In the genomic region with DNA sequence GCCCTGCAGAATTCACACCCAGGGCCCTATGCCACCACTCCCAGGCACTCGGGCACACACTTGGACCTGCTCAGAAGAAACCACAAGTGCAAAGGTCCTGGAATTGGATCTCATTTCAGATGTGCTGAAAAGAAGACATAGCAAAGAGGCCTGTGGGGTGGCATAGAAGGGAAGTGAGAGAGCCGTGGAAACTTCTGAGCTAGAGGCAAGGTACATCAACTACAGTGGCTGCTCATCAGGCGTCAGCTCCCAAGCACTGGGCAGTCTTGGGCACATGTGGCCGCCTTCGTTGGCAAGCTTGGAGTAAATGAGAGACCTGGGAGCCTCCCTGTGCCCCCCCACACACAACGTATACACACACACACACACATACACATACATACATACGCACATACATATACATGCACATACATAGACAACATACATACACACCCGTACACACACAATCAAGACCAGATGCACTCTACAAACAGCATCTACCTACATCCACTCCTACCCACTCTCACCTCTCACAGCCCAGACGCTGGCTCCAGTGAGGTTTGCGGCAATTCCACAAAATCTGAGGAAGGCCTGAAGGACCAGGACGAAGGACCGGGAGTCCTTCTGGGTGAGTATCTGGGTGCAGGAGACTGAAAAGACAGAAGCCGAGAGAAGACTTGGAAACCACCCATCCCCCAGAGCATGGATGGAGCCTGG, we compare ENCODE assay signal across 8 mouse cellular contexts. TPM values are rescaled to one million over a fixed set of nuclear protein-coding genes. Genes with fewer than 3 reads are reported as not detected.
DNase-seq lines count a peak whose midpoint lies in the region; ATAC-seq and TF ChIP-seq lines count a peak whose summit lies in the region.

A gene (minus strand): TSS at position 631 of the 696 bp plus-strand sequence.

- H3K36me3 ChIP-seq in lung, postnatal 0 days (ENCODE audit: insufficient read depth, low read length) = no peaks in the 10 kb centered on the region
- H3K36me3 ChIP-seq in intestine, embryonic 16.5 days (ENCODE audit: control insufficient read depth, insufficient read depth, low read length) = no peaks in the 10 kb centered on the region
- H3K36me3 ChIP-seq in neural tube, embryonic 15.5 days = no peaks in the 10 kb centered on the region

- no peak for TF ChIP-seq CTCF in cerebellum, adult 2 months (IDR thresholded peaks at IDR 0.05; ENCODE audit: borderline replicate concordance, insufficient read depth, low read depth, low read length)
- no peak for TF ChIP-seq CTCF in lung, postnatal 0 days (IDR thresholded peaks at IDR 0.05)

- no peak for TF ChIP-seq POLR2A in cerebellum, adult 2 months (IDR thresholded peaks at IDR 0.05; ENCODE audit: borderline replicate concordance, insufficient read depth, low read length)

- peak in 1 of 2 experiments; percentile 20 for DNase-seq in cerebellum, adult 2 months
- DNase-seq in cerebellum, postnatal 10 days = no peak
- DNase-seq in lung, postnatal 0 days (ENCODE audit: low spot score) = no peak
- DNase-seq in lung, postnatal 10 days = no peak
- DNase-seq in gastrocnemius, postnatal 10 days = no peak
- DNase-seq in testis, postnatal 14 days (ENCODE audit: low spot score) = no peak

- no peaks in the 10 kb centered on the region for H3K9me3 ChIP-seq in lung, postnatal 0 days (ENCODE audit: low read length)
- no peaks in the 10 kb centered on the region for H3K9me3 ChIP-seq in intestine, embryonic 16.5 days (ENCODE audit: control insufficient read depth, low read length)
- H3K9me3 ChIP-seq in neural tube, embryonic 15.5 days (replicated peaks) = no peaks in the 10 kb centered on the region

- H3K27me3 ChIP-seq in cerebellum, adult 2 months (ENCODE audit: control insufficient read depth, insufficient read depth, low read length) = no peaks in the 10 kb centered on the region
- H3K27me3 ChIP-seq in lung, postnatal 0 days (replicated peaks; ENCODE audit: insufficient read depth, low read length) = no peaks in the 10 kb centered on the region
- H3K27me3 ChIP-seq in intestine, embryonic 16.5 days (replicated peaks; ENCODE audit: control insufficient read depth, insufficient read depth, low read length) = no peaks in the 10 kb centered on the region
- no peaks in the 10 kb centered on the region for H3K27me3 ChIP-seq in neural tube, embryonic 15.5 days (replicated peaks)

- H3K4me3 ChIP-seq in cerebellum, adult 2 months (replicated peaks; ENCODE audit: insufficient read depth, low read depth, low read length) = peak within 1 kb of the TSS; percentile 60
- peak within 1 kb of the TSS; percentile 21 for H3K4me3 ChIP-seq in lung, postnatal 0 days (ENCODE audit: low read depth, low read length)
- H3K4me3 ChIP-seq in intestine, embryonic 16.5 days (ENCODE audit: low read length) = peak within 1 kb of the TSS; percentile 55
- H3K4me3 ChIP-seq in neural tube, embryonic 15.5 days (replicated peaks) = peak within 1 kb of the TSS; percentile 45

- H3K4me1 ChIP-seq in cerebellum, adult 2 months (ENCODE audit: control insufficient read depth, insufficient read depth, low read length) = 0 out of 2 replicates have a peak, but pooled peaks cover 2% of the 10 kb centered on the region
- no peaks in the 10 kb centered on the region for H3K4me1 ChIP-seq in lung, postnatal 0 days (ENCODE audit: insufficient read depth, low read depth, low read length)
- no peaks in the 10 kb centered on the region; the same call in 1 of the 2 replicates for H3K4me1 ChIP-seq in intestine, embryonic 16.5 days (ENCODE audit: control insufficient read depth, insufficient read depth, low read length)
- H3K4me1 ChIP-seq in neural tube, embryonic 15.5 days = peaks cover 18% of the 10 kb centered on the region

- peak within 1 kb of the TSS; percentile 54 for H3K4me2 ChIP-seq in lung, postnatal 0 days (replicated peaks; ENCODE audit: low read depth, low read length)
- peak within 1 kb of the TSS; percentile 83 for H3K4me2 ChIP-seq in intestine, embryonic 16.5 days (ENCODE audit: low read depth, low read length)
- H3K4me2 ChIP-seq in neural tube, embryonic 15.5 days = peak within 1 kb of the TSS; percentile 67

- H3K27ac ChIP-seq in cerebellum, adult 2 months (ENCODE audit: insufficient read depth, low read length) = peak within 1 kb of the TSS; percentile 83
- H3K27ac ChIP-seq in lung, postnatal 0 days (ENCODE audit: low read length) = peak within 1 kb of the TSS; percentile 72
- H3K27ac ChIP-seq in intestine, embryonic 16.5 days (ENCODE audit: low read length) = peak within 1 kb of the TSS; percentile 95
- H3K27ac ChIP-seq in neural tube, embryonic 15.5 days (replicated peaks) = peak within 1 kb of the TSS; percentile 96

- 0 out of 2 replicates have a peak within 1 kb of the TSS, but pooled peaks have one; percentile 21 for H3K9ac ChIP-seq in lung, postnatal 0 days (replicated peaks; ENCODE audit: low read depth)
- H3K9ac ChIP-seq in intestine, embryonic 16.5 days (ENCODE audit: low read depth, low read length) = peak within 1 kb of the TSS; percentile 81
- peak within 1 kb of the TSS; percentile 52 for H3K9ac ChIP-seq in neural tube, embryonic 15.5 days (replicated peaks)

- no peak for ATAC-seq in lung, postnatal 0 days
- ATAC-seq in intestine, embryonic 16.5 days = no peak
- ATAC-seq in neural tube, embryonic 15.5 days (ENCODE audit: low FRiP score) = no peak

- WGBS in cerebellum, adult 2 months = 91% methylated on average over 13 of the region's 13 CpGs
- WGBS in lung, postnatal 0 days = 82% methylated on average over 13 of the region's 13 CpGs
- 70% methylated on average over 13 of the region's 13 CpGs for WGBS in intestine, embryonic 16.5 days
- WGBS in neural tube, embryonic 15.5 days = 92% methylated on average over 13 of the region's 13 CpGs

- TF ChIP-seq EP300 in lung, postnatal 0 days (IDR thresholded peaks at IDR 0.05) = no peak

RNA-seq across cellular contexts. Expression of the gene that starts here (rescaled TPM):
- 11.1 and 12.4 TPM in 2 replicates for polyA plus RNA-seq in cerebellum, adult 2 months (2012; rRNA removed)
- polyA plus RNA-seq in lung, postnatal 0 days (2015; fragmentation: Nextera tagmentation; extraction: Ambion mirVana) = 3.2 and 3.3 TPM in 2 replicates
- polyA plus RNA-seq in intestine, embryonic 16.5 days (2015; fragmentation: Nextera tagmentation; extraction: Ambion mirVana) = 10.7 and 11.2 TPM in 2 replicates
- polyA plus RNA-seq in neural tube, embryonic 15.5 days (2015; fragmentation: Nextera tagmentation; extraction: Ambion mirVana) = 11.8 and 13.8 TPM in 2 replicates
- total RNA-seq in gastrocnemius, postnatal 10 days (2021) = 1 to 10 TPM; 4.4 to 4.7 TPM

Comparison
In these comparisons a context has a peak if more than half of its experiments do, and no peak if none do; other contexts are left out.
1. H3K9ac ChIP-seq: peak in every context shown above with its lines; median percentile 81 in intestine, embryonic 16.5 days; 52 in neural tube, embryonic 15.5 days; 21 in lung, postnatal 0 days.